Mouse (Mus musculus) liver, adult (tissue): ENCODE measurements around the gene Ninj2.

Source experiments
- GATA4 ChIP-seq: IDR thresholded peaks from 2 replicates; pipeline ENCODE4 v1.6.1; 2014; ENCODE audit warnings: mild to moderate bottlenecking, low read length; ENCODE audit not compliant: insufficient replicate concordance

Gene Ninj2

DNA sequence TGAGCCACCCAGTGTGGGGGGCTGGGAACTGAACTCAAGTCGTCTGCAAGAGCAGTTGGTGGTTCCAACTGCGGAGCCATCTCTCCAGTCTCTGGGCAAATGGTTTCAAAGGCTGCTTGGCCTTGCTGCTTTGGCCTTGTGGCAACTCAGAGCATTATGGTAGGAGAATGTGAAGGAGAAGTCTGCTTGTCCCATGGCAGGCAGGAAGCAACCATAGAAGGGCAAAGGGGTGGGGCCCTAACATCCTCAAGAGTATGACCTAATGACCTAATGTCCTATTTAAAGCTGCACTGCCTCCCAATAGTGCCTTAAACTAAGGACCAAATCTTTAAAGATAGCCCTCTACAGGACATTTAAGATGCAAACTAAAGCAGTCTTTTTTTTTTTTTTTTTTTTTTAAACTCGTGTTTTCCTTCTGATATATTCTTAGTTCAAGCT, 58.5 kb downstream of the Ninj2 start:
- TF ChIP-seq GATA4: no peak

DNA sequence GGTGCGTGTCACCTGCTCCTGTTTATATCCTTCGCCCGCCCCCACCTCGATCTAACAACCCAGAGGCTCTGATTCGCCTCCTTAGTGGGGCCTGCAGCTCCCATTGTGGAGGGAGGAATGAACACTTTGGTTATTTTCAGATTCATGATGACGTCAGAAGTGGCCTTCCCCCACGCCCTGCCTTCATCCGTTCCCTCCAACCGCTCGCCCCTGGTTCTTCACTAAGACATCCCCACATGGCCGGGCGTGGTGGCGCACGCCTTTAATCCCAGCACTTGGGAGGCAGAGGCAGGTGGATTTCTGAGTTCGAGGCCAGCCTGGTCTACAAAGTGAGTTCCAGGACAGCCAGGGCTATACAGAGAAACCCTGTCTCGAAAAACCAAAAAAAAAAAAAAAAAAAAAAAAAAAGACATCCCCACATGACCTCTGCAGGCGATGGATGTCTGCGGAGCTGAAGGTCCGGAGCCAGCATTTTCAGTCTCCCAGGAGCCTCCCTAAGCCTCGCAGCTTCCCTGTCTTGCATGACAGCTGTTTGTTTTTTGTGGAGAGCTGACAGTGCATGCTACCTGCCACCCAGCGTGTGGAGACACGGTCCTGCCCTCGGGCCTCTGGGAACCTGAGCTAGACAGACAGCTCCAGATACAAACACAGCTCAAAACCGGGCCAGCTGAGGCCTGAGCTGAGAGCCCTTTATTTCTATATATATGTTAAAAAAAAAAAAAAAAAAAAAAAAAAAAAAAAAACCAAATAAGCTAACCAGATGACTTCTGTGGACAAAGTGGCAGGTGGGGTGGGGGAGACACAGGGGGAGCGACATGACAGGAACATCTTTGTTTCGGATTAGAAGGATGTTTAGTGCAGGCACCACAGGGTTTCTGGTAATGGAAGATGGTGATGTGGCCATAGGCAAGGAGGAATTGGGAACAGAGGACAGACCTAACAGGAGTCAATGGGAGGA, 59.9 kb downstream of the Ninj2 start:
- no peak for TF ChIP-seq GATA4

DNA sequence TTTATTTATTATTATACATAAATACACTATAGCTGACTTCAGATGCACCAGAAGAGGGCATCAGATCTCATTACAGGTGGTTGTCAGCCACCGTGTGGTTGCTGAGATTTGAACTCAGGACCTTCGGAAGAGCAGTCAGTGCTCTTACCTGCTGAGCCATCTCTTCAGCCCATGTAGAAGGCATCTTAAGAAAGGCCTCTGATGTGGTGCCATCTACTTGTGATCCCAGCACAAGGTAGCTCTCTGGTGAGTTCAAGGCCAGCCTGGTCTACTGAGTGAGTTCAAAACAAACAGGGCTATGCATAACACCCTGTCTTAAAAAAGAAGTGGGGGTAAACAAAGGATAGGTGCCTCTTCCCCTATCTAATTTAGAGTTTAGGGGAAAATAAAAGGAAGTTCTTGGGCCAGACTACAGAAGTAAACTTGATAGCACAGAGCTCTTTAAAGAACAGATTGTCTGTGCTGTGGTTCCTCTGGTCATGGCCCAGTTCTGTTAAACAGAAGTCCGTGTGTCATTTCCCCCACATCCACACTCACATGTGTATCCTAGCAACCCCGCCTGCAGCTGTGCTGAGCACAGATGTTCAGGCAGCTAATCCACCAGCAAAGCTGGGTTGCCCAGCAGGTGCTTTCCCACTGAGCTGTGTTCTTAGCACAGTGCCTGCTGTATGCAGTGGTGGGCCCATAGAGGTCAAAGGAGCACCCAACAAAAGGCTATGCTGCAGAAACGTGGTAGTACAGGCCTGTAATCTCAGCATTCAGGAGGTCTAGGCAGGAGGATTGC, 61.6 kb downstream of the Ninj2 start:
- TF ChIP-seq GATA4: no peak

DNA sequence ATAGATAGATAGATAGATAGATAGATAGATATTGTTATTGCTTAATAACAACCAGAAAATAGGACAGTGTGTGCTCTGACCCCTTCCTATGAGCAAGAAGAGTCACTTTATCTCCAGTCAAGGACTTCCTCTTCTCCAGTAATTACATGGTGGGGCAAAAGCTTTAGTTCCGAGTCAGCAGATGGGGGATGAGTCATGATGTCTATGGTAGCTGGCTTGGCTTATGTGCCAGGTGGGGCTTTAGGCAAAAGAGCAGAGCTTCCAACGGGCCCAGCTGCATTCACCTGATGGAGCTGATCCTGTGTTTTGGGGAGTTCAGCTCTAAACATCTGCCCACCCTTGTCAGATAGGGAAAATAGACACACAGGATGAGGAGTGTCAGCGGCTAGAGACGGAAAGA, 62.4 kb downstream of the Ninj2 start:
- TF ChIP-seq GATA4: no peak

DNA sequence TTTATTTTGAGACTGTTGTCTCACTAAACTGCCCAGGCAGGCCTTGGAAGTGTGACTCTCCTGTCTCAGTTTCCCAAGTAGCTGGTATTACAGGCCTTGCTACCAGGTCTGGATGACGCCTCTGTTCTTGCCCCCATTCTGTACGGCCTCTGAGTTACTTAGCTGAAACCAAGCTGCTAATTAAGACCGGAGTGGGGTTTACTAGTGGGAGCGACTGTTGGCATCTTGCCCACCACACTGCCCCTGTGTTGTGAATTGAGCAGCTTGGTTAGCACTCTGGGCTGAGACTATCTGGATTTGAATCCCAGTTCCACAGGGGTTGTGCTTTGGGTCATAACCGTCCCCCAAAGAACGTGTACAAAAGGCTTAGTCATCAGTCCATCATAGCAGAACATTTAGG, 64.3 kb downstream of the Ninj2 start:
- no peak for TF ChIP-seq GATA4

DNA sequence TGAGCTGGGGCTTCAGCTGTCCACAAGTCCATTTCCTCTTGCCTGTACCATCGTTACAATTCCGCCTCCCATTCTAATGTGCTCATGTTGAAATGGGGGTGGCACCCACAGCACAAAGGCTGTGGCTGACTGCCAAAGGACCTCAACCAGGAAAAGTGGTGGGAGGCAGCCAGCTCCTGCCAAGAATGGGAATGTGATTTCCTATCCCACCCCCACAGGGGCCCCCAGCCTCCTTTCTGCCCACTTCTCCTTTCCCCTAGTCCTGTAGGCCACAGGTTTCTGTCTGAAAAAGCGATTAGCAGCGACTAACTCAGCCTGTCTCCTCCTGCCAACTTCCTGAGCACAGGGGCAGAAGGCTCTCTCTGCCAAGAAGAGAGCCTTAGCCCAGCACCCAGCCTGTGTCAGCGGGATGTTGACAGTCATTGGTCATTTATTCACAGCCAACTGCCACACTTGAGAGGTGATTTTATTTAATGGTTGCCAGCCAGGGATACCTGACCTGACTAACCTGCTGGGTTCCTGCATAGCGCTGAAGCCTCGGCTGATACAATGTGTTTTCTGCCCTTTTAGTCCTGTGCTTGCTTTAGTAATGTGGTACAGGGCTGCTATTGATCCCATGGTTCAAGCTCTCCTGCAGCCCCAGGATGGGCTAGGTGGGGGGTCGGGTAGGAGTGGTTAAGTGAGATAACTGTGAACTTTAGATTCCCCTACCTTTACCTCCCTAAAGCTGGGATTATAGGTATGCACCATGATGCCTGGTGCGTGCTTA, 66.2 kb downstream of the Ninj2 start:
- TF ChIP-seq GATA4: no peak

DNA sequence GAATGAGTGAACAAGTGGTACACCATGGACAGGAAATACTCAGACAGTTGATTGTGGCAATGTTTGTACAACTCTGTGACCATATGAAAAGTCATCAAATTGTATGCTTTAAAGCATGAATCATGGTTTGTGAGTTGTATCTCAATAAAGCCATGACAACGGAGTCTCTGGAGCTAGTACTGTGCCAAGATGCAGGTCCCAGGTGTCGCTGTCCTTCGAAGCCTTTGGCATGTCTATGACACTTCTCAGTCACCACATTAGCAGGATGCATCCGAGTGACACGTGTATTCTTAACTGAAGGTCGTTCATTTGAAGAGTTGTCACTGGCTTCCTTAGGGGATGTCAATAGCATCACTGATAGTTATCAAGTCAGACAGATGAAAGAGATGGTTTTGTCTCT, 69.8 kb downstream of the Ninj2 start:
- TF ChIP-seq GATA4: no peak

DNA sequence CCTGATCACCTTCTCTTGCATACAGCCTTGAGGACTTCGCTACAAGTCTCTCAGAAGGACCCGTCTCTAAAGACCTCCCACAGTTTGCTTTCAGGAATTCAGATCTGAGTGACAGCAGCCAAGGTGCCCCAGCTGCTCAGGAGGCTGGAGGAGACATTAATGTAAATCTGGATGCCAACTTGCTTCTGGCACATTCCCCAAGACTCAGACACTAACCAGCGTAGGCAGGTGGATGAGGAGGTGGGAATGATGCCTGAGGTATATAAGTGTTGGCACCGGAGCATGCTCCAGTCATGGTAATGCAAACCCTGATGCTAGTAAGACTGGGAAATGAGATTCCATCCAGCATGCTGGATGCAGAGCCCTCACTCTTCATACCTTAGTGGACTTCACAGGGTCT, 71.6 kb downstream of the Ninj2 start:
- no peak for TF ChIP-seq GATA4

DNA sequence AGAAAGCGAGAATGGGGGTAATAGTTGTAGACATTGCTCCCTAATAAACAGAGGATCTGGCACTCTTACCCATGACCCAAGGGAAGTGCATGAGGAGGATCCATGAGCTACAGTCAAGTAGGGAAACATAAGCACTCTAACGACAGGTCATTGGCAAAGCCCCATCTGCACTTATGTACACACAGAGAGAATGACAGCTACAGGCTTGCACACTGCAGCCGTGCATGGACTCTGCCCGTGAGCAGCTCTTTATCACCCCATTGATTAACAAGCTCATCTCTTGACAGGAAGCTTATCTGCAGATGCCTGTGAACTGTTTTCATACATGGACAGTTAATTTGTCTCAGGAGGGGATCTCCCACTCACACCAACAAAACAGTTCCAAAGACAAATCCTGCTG, 74.4 kb downstream of the Ninj2 start:
- TF ChIP-seq GATA4: no peak

DNA sequence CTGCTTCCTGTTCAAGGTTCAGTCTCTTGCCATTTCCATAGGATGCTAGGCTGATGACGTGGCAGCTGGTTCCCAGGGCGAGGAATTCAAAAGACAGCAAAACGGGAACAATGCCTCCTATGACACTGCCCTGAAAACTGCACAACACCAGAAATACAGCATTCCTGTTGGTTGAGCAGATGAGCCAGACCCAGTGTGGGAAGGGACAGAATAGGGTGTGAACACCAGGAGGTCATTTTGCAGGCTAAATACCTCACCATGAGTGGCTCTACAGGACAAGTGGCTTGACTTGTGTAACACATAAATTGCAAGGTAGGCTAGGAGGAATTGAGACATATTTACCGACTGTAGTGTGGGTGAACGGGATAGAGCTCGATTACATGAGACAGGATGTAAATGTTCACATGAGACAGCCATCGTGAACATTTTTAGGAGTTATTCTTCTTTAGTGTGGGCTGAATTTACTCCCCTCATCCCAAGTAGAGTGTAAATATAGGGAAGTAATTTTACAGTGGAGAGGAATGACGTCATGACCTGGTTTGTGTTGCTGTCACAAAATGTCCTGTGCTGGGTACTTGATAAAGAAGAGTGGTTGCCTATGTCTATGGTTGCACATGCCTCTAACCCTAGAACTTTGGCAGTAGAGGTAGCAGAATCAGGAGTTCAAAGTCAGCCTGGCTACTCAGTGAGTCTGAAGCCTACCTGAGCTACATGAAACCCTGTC, 79.3 kb downstream of the Ninj2 start:
- TF ChIP-seq GATA4: no peak

DNA sequence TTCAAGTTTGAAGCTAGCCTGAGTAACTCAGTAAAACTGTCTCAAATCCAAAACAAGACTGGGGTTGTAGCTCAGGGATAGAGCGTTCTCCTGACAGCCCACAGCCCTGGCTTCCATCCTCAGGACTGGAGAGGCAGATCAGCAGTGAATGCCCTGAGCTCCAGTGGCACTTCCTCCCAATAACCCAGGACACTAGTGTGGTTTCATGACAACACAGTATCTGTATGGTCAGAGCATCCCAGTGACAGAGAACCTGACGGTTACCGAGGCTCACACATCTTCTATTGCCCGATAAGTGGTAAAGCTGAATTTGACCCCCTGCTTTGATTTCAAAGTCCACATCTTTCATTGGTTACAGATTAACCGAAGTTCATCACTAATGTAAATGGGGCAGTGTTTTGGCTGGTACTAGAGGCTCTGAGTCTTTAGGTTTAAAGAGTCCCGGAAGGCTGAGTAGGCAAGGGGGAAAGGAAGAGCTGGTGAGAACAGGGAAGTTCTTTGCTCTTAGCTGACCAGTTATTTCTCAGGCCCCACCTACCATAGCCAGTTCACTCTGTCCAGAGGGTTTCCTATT, 81.0 kb downstream of the Ninj2 start:
- no peak for TF ChIP-seq GATA4

DNA sequence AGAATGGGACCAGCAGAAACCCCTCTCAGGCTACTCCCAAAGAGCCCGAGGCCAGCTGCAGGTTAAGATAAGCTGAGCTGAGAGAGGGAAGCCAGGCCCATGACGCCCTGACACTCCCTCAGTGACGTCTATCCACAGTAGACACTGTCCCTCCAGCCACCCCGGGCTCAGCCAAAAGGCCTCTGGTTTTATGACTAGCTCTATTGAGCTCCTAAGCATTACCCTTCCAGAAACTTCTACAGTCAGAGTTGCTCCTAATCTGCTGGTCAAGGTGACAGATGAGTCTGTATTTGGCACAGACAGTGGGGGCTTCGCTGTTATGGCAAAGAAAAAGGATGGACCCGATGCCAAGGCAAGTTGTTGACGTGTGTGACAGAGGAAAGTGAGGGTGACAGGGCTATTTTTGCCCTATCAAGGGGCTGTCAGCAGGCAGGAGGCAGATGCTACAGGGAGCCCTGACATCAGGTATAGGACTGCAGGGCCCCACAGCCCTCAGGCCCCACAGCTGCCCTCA, 81.5 kb downstream of the Ninj2 start:
- TF ChIP-seq GATA4: no peak

DNA sequence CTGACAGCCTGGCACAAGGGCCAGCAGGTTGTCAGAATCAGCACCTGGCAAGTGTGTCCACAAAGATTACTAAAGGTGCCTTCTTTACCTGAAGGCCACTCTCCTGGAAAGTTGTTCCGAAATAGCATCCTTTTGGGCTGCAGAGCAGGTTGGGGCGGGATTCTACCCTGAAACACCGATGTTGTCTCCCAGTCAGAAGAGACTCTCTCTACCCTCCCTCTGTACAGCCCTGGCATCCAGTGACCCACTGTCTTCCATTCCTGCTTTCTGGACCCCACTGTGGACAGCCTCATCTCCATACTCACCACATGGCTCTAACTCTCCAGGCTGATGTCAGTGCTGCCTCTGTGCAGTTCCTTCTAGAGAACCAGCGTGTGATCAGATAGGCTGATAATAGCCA, 82.5 kb downstream of the Ninj2 start:
- TF ChIP-seq GATA4: no peak
